Mouse (Mus musculus) E14TG2a.4 (cell line): ENCODE results near the gene D630003M21Rik.

Source experiments
- H3K27me3 ChIP-seq: 2 replicates; pipeline ENCODE4 v1.6.1; 2014; ENCODE audit warnings: low read length, control low read depth; ENCODE audit not compliant: insufficient read depth
- H3K36me3 ChIP-seq: 2 replicates; pipeline ENCODE4 v1.6.1; 2014; ENCODE audit warnings: low read length, control low read depth; ENCODE audit not compliant: insufficient read depth
- H3K4me1 ChIP-seq: replicated peaks from 2 replicates; pipeline ENCODE4 v1.6.1; 2014; ENCODE audit warnings: low read depth, low read length, control low read depth
- H3K4me3 ChIP-seq: replicated peaks from 2 replicates; pipeline ENCODE4 v1.5.1; 2014; ENCODE audit warnings: mild to moderate bottlenecking, low read length
- H3K9me3 ChIP-seq: 2 replicates; pipeline ENCODE4 v1.6.1; 2014; ENCODE audit warnings: low read length, control low read depth
- CTCF ChIP-seq: conservative IDR thresholded peaks from 2 replicates; pipeline ENCODE4 v1.5.1; 2014; ENCODE audit warnings: low read length
- NANOG ChIP-seq: IDR thresholded peaks from 2 replicates; pipeline ENCODE4 v1.6.1; 2014; ENCODE audit warnings: borderline replicate concordance, low read length, mixed read lengths
- POU5F1 ChIP-seq: IDR thresholded peaks from 2 replicates; pipeline ENCODE4 v1.6.1; 2014; ENCODE audit warnings: low read length, borderline replicate concordance

The D630003M21Rik gene

DNA sequence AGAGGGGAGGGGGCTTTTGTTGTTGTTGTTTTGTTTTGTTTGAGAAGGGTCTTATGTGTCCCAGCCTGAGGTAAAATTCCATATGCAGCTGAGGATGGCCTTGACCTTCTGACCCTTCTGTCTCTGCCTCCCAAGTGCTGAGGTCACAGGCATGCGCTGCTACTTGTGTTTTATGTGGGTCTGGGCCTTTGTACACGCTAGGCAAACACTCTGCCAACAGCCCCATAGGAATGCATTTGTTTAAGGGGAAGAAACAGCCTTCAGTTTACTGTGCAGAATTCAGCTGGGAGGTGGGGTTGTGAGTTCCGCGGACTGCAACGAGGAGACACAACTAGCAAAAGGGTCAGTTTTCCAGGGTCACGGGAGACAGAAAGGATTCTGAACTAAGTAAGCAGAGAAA, 1.6 kb upstream of the D630003M21Rik start:
- peaks cover 43% of the 10 kb centered on the region for H3K27me3 ChIP-seq
- no peak overlapping the region for H3K4me3 ChIP-seq
- H3K4me1 ChIP-seq = peaks cover 21% of the 10 kb centered on the region
- H3K36me3 ChIP-seq = no peaks in the 10 kb centered on the region
- H3K9me3 ChIP-seq = peaks cover 19% of the 10 kb centered on the region
- TF ChIP-seq NANOG = no peak
- no peak for TF ChIP-seq CTCF
- TF ChIP-seq POU5F1 = no peak

GRCm38 (mm10) chr2:158229503-158229892, 476 bp upstream of the D630003M21Rik start:
- Histone ChIP-seq H3K36me3 (no peaks in the 10 kb centered on the region), H3K4me1 (peaks cover 21% of the 10 kb centered on the region), H3K27me3 (peaks cover 45% of the 10 kb centered on the region), H3K4me3 (peak overlapping the region; percentile 65), H3K9me3 (peaks cover 17% of the 10 kb centered on the region)
- no peak for TF ChIP-seq CTCF
- no peak for TF ChIP-seq NANOG
- no peak for TF ChIP-seq POU5F1

DNA sequence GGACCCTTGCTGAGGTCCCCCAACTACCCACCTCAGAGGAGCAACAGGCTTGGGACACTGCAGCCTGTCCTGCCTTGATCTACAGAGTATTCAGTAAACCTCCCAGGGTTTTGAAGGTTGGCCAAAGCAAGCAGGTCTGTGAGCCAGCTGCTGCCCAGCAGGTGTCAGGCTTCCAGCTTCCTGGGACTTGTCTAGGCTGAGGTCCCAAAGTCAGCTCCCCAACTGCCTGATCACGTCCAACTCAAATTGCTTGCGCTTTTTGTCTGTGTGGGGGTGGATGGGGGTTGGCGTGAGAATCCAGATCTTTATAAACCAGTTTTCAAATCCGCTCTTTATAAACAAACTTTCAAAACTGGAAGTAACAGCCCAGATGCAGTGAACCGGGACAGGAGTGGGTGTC, 3.7 kb downstream of the D630003M21Rik start:
- H3K27me3 ChIP-seq = peaks cover 47% of the 10 kb centered on the region
- no peak overlapping the region for H3K4me3 ChIP-seq
- H3K9me3 ChIP-seq = no peaks in the 10 kb centered on the region
- no peaks in the 10 kb centered on the region for H3K36me3 ChIP-seq
- TF ChIP-seq POU5F1 = no peak
- TF ChIP-seq CTCF = no peak
- no peak for TF ChIP-seq NANOG
- peaks cover 9% of the 10 kb centered on the region for H3K4me1 ChIP-seq

GRCm38 (mm10) chr2:158223497-158223896, 5.5 kb downstream of the D630003M21Rik start:
- Histone ChIP-seq H3K4me3 (no peak overlapping the region), H3K27me3 (peaks cover 38% of the 10 kb centered on the region), H3K9me3 (no peaks in the 10 kb centered on the region), H3K4me1 (no peaks in the 10 kb centered on the region), H3K36me3 (no peaks in the 10 kb centered on the region)
- TF ChIP-seq CTCF (no peak), NANOG (no peak), POU5F1 (no peak)

DNA sequence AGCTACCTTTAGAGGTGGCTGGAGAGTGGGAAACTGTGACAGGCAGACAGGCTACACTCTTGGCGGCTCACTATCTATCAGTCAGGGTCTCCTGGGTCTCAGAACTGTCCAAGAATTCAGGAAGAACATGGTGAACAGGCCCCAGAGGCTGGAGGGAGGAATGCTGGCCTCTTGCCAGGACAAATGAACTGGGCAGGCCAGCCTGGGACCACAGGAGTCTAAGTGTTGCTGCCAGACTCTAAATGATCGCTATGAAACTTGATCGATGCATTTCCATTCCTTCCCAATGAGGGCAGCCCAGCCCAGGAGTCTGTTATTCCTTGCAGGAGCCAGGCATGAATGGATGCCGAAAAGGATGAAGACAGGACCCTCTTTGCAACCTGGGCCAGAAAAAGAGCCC, 6.4 kb downstream of the D630003M21Rik start:
- Histone ChIP-seq H3K9me3 (no peaks in the 10 kb centered on the region), H3K4me1 (no peaks in the 10 kb centered on the region), H3K27me3 (peaks cover 34% of the 10 kb centered on the region), H3K4me3 (no peak overlapping the region), H3K36me3 (no peaks in the 10 kb centered on the region)
- TF ChIP-seq POU5F1 (no peak), NANOG (no peak), CTCF (no peak)

DNA sequence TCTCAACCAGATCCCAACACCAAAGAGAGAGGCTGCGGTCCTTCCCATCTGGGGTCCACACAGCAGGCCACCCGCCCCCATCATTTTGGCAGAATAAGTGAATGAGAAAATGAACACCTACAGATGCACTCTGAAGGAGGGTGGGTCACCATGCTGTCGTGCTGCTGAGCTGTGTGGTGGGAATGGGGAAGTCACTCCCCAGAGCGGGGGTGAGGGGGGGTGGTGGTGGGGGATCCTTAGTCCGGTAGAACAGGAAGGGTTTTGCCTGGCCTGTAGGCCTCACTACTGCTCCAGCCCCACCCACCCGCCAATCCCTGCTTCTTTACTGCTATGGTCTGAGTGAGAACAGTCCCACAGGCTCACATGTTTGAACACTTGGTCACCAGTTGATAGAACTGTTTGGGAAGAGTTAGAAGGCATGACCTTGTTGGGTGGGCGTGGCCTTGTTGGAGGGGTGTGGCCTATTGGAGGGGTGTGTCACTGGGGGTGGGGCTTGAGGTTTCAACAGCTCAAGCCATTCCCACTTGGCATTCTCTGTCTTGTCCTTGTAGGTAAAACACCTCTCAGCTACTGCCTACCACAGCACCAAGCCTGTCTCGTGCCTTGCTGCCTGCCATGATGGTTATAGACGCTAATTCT, 7.5 kb downstream of the D630003M21Rik start:
- Histone ChIP-seq H3K4me3 (no peak overlapping the region), H3K27me3 (peaks cover 31% of the 10 kb centered on the region), H3K9me3 (no peaks in the 10 kb centered on the region), H3K36me3 (no peaks in the 10 kb centered on the region), H3K4me1 (no peaks in the 10 kb centered on the region)
- TF ChIP-seq NANOG (no peak), POU5F1 (no peak), CTCF (no peak)

DNA sequence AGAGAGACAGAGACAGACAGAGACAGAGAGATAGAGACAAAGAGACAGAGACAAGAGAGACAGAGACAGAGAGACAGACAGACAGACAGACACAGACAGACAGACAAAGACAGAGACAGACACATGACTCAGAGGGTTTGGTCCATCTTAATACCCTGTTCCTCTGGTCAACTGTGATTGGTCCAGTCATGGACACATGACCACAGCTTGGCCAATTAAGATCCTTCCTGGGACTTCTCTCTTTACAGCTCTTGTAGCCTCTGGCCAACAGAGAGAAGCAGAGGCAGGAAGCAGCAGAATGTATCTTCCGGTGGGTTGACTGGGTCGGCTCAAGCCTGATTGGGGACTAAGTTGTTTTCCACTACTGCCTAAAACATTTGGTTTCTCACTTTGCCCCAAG, 9.5 kb downstream of the D630003M21Rik start:
- no peaks in the 10 kb centered on the region for H3K9me3 ChIP-seq
- no peaks in the 10 kb centered on the region for H3K36me3 ChIP-seq
- TF ChIP-seq CTCF = no peak
- TF ChIP-seq POU5F1 = no peak
- TF ChIP-seq NANOG = no peak
- H3K4me3 ChIP-seq = no peak overlapping the region
- H3K4me1 ChIP-seq = no peaks in the 10 kb centered on the region
- peaks cover 34% of the 10 kb centered on the region for H3K27me3 ChIP-seq

- H3K4me1 ChIP-seq = peaks cover 6% of the 10 kb centered on the region; the same call in 1 of the 2 replicates
- no peaks in the 10 kb centered on the region for H3K36me3 ChIP-seq
- TF ChIP-seq POU5F1 (no peak), NANOG (no peak), CTCF (no peak)
- no peaks in the 10 kb centered on the region for H3K9me3 ChIP-seq
- H3K27me3 ChIP-seq = peaks cover 26% of the 10 kb centered on the region; the same call in 1 of the 2 replicates
- H3K4me3 ChIP-seq = no peak overlapping the region
These were observed 12.5 kb downstream of the D630003M21Rik start for GRCm38 (mm10) chr2:158216510-158216909.
